Mouse (Mus musculus): ENCODE data around the gene Brd9. TPM values are rescaled to one million over a fixed set of nuclear protein-coding genes. Genes with fewer than 3 reads are reported as not detected.

Brd9 gene
- total and polyA plus RNA-seq, 3 experiments = 28.0 to 43.4 (median 32.5) TPM

DNA sequence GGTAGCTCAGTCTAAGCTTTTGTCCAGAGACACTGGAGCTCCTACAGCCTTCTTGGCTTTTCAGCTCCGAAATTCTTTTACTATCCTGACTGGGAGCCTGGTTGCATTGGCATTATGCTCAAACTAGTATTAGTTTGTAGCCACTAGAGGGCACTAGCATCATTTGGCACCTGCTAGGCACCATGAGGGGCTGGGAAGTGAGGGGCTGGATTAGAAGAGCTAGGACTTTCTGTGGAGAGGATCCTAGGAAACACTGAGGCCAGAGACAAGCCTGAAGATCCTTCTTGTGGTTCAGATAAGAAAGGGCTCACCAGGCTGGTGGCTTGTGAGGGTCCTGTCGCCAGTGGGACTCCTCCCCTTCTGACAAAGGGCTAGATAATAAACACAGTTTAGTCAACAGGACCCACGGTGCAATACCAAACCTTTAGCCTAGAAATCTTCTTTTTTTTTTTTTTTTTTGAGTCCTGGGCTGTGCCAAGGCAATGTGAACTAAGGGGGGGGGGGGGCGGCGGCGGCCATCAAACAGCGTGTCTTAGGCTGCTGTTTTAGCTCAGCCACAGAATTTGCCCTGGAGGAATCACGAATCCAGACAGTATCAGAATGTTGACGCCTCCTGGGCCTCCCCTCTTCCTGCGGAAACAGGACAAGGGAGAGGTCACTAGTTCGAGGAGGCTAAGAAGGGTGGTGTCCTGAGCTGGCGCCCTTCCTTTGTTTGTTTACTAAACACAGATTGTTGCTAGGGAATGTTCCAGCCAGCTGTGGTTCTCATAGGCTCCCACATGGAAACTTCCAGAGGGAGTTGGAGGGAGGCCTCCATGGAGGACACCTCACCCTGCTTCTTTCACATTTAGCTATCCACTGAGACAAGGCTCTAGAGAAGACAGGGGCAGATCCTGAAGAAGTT is 33.2 kb downstream of the Brd9 start (continued):
- TF ChIP-seq MXI1 (IDR thresholded peaks at IDR 0.05; ENCODE audit: low read depth, low read length) = no peak
- TF ChIP-seq ETS1 (conservative IDR thresholded peaks at IDR 0.05; ENCODE audit: low read depth, low read length) = no peak
- TF ChIP-seq RAD21 (IDR thresholded peaks at IDR 0.05; ENCODE audit: low read depth, low read length) = peak; percentile 89
- no peak for TF ChIP-seq ZNF384 (IDR thresholded peaks at IDR 0.05; ENCODE audit: low read depth, low read length)
- TF ChIP-seq NRF1 (IDR thresholded peaks at IDR 0.05; ENCODE audit: low read depth, low read length) = no peak
- no peak for TF ChIP-seq USF2 (conservative IDR thresholded peaks at IDR 0.05; ENCODE audit: low read depth, low read length)
- no peak for TF ChIP-seq HCFC1 (IDR thresholded peaks at IDR 0.05; ENCODE audit: low read depth, low read length)
- TF ChIP-seq MAZ (IDR thresholded peaks at IDR 0.05; ENCODE audit: low read depth, low read length) = peak; percentile 44; the same call in 1 of the 2 replicates

DNA sequence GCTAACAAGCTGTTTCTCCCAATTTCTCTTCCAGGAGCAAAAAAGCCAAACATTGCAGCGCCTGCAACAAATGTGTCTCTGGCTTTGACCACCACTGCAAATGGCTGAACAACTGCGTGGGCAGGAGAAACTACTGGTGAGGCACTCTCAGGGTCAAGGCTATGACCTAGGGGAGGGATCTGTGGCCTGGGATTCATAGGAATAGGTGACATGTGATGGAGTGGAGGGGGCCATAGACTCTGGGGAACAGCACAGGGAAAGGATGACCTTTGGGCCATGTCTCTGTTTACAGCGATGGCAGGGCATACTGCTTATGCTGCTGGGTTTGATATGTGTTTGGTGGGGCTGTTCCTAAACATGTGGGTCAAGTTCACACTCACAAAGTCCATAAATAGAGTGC is 36.9 kb downstream of the Brd9 start:
- Histone ChIP-seq H3K4me3 (replicated peaks in 1 of 3; ENCODE audit: low read depth in 2 of 3, low read length in 2 of 3, poor library complexity in 1 of 3) (no peak overlapping the region), H3K27me3 (replicated peaks) (peaks cover 1% of the 10 kb centered on the region), H3K79me2 (replicated peaks; ENCODE audit: control insufficient read depth, extremely low read depth, insufficient read depth, poor library complexity, severe bottlenecking) (no peaks in the 10 kb centered on the region), H3K9ac (ENCODE audit: insufficient read depth, low read depth) (no peak overlapping the region), H3K4me2 (ENCODE audit: insufficient read depth, low read depth, poor library complexity, severe bottlenecking) (no peak overlapping the region), H3K36me3 (replicated peaks in 1 of 2; ENCODE audit: control insufficient read depth in 1 of 2, insufficient read depth in 1 of 2, low read length in 1 of 2) (no peaks in the 10 kb centered on the region), H3K9me3 (replicated peaks; ENCODE audit: low read length) (no peaks in the 10 kb centered on the region), H3K27ac (ENCODE audit: insufficient read depth, low read depth) (no peak overlapping the region), H3K4me1 (ENCODE audit: control insufficient read depth in 1 of 2, insufficient read depth in 2 of 2) (no peaks in the 10 kb centered on the region)
- in situ Hi-C loops (cut with MboI; ENCODE audit: low pct_ligation_motif_present, low pct_unique_long_range_greater_than_20kb, low sequenced_read_pairs) = loop anchor here (5.0 kb wide), 1 partner anchor 53 kb away; no protein-coding TSS in a partner anchor
- dilution Hi-C loops (cut with MboI; ENCODE audit: extremely low pct_ligation_motif_present, extremely low pct_unique_long_range_greater_than_20kb, low sequenced_read_pairs) = no loop called here
- TF ChIP-seq PAX5 (IDR thresholded peaks at IDR 0.05; ENCODE audit: low read length) (no peak), EP300 (IDR thresholded peaks at IDR 0.05; ENCODE audit: low read length) (no peak), MAFK (IDR thresholded peaks at IDR 0.05; ENCODE audit: insufficient replicate concordance, low read length) (no peak), MAX (IDR thresholded peaks at IDR 0.05; ENCODE audit: low read length) (no peak), TCF12 (IDR thresholded peaks at IDR 0.05; ENCODE audit: low read depth, low read length) (no peak), CHD1 (IDR thresholded peaks at IDR 0.05; ENCODE audit: low read depth, low read length) (no peak), MAZ (IDR thresholded peaks at IDR 0.05; ENCODE audit: low read depth, low read length) (no peak), TBP (conservative IDR thresholded peaks at IDR 0.05; ENCODE audit: low read depth, low read length) (no peak), USF1 (IDR thresholded peaks at IDR 0.05; ENCODE audit: low read depth, low read length) (no peak), GABPA (IDR thresholded peaks at IDR 0.05; ENCODE audit: insufficient replicate concordance, low read depth, low read length) (no peak), USF2 (conservative IDR thresholded peaks at IDR 0.05; ENCODE audit: low read depth, low read length) (no peak), UBTF (IDR thresholded peaks at IDR 0.05; ENCODE audit: low read depth, low read length) (no peak), KAT2A (IDR thresholded peaks at IDR 0.05; ENCODE audit: insufficient replicate concordance, low read length) (no peak), RCOR1 (conservative IDR thresholded peaks at IDR 0.05; ENCODE audit: low read depth, low read length) (no peak), JUN (IDR thresholded peaks at IDR 0.05; ENCODE audit: insufficient read depth, low read depth, low read length) (no peak), CHD2 (IDR thresholded peaks at IDR 0.05; ENCODE audit: low read length) (no peak)
- DNase-seq (ENCODE audit: extremely low read depth) = no peak

All from CH12.LX (cell line).